Mouse (Mus musculus): ENCODE measurements around the gene Daam2.
"Not testable (repeated sequence)": the region's sequence is repeated elsewhere in the genome, so short reads cannot be mapped to it uniquely, and the experiment has no call there.

Daam2 gene

DNA sequence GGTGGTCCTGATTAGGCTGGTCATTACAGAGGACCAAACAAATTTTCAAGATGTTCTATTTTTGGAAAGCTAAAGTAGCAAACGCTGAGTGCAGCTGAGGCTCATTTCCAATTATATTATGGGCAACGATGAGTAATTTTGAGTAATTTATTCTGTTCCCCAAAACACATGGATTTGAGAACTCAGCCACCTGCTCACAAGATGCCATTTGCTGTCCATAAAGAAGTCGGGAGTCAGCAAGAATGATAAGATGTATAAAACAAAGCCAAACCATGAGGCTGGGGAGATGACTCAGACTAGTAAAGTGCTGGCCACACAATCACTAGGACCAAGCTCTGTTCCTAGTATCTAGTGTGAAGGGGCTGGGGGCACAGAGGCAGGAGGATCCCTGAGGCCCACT, 79.7 kb downstream of the Daam2 start:
- peak in 1 of 2 experiments; percentile 31 for DNase-seq (ENCODE audit: low spot score in 2 of 2)

DNA sequence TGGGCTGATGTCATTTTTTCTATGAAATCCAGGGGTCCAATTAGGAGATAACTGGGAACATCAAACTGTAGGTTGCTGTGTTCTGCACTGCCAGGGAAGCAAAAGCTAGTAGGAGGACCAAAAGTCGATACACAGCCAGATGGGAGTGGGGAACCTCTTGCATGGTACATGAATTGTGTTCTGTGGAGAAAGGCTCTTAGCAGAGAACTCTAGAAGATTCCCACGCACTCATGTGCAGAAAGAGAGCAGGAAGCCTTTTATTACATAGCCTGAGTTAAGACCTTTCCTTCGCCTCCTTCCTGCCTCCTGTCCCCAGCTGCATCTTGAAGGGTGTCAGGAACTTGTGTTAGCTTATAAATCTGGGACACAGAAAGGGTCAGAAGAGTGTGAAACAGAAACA, 82.3 kb downstream of the Daam2 start:
- DNase-seq (ENCODE audit: low spot score in 2 of 2) = peak in 1 of 2 experiments; percentile 34

DNA sequence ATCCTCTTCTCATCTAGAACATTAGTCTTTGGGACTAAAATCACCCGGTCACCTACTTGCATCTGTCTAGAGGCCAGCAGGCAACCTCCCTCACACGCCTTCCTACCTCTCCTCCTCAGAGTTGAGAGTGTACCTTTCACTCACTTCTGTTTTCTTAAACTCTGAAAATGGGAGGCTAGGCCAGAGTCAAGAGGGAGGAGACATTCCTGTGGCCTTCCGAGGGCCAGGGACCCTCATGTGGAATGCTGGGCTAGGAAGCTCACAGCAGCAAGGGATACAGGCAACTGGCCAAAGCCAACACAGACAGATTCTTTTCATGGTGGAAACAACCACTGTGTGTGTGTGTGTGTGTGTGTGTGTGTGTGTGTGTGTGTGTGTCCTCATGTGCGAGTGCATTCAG, 86.8 kb downstream of the Daam2 start:
- DNase-seq (ENCODE audit: low spot score in 2 of 2) = no peak

DNA sequence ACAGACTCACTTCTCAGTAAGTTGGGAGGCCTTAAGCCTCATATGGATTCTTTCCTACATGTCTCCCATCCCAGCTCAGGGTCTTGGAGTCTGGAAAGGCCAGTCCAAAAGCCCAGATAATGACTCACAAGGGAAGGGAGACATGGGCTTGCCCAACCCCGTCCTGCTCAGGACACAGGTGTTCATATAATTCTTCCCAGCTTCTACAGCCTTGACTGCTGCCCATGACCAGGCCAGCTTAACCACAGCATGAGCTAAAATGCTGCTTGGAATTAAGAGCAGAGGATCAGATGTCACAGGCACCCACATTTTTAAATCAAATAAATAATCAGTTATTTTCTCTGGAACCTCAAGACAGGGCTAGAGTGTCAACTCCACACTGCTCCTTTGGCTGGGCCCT, 89.0 kb downstream of the Daam2 start:
- no peak for DNase-seq (ENCODE audit: low spot score in 2 of 2)

DNA sequence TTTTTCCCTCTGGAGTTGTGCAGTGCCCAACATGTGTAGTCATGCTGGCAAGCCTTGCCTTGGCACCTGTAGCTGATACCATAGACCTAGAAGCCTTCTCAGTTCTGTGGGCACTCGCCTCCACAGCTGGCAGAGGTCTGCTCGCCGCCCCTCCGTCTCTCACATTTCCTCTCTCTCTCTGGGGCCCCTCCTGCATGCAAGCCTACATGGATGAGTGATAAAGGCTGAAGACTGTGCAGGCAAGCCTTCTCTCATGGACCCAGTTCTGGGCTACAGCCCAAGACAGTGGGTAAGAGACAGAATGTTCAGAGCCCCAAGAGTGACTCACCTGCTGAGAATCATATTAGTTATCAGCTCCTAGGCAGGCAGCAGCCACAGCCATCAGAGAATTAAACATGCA, 90.1 kb downstream of the Daam2 start:
- peak; percentile 32 to 63 for DNase-seq (ENCODE audit: low spot score in 2 of 2)

DNA sequence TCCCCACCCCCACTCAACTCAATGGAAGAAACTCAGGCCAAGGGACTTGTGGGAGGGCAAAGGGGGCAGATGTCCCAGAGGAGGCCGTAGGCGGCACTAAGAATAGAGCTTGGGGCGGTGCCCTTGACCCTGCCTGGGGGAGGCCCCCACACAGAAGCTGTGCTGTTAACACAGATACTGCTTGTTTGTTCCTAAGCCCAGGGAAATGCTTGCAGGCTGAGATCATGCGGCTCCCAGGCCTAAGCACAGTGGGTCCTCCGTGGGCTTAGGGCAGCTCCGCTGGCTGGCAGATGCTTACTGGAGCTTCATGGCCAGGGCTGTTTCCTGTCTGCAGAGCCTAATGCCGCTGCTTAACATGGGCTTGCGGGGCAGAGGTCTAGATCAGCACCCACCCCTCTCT, 91.5 kb downstream of the Daam2 start:
- no peak for DNase-seq (ENCODE audit: low spot score in 2 of 2)

DNA sequence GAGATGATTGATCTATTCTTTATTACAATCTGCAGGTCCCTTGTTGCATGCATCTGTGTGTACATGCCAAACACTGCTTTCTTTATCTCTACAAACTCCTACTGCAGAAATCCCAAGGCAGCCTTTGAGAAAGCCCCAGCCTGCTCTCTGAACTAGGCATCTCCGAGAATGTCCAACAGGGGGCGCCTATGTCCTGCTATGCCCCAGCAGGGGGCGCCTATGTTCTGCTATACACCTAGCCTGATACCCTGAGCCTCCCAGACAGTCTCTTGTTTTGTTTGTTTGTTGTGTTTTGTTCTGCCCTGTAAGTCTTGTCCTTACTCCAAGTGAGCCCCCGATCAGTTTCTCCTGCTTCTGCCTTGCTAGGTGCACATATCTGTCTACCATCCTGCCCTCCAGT, 95.9 kb downstream of the Daam2 start:
- DNase-seq (ENCODE audit: low spot score in 2 of 2) = peak; percentile 70 to 84

DNA sequence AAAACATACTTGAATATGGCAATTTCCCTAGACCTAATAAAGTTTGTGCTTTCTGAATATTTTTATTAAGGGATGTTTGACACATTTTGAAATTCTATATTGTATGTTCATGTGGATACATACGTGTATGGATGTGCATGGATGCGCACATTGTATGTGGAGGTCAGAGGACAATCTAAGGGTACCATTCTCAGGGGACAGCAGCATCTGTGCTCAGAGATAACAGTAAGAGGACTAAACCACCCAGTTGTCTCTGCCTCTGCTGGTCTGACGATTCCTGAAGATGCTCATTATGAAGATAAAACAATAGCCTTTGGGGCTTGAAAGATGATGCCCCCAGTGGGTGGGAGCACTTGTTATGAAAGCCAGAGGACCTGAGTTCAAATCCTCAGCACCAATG, 99.3 kb downstream of the Daam2 start:
- no peak for DNase-seq (ENCODE audit: low spot score in 2 of 2)

DNA sequence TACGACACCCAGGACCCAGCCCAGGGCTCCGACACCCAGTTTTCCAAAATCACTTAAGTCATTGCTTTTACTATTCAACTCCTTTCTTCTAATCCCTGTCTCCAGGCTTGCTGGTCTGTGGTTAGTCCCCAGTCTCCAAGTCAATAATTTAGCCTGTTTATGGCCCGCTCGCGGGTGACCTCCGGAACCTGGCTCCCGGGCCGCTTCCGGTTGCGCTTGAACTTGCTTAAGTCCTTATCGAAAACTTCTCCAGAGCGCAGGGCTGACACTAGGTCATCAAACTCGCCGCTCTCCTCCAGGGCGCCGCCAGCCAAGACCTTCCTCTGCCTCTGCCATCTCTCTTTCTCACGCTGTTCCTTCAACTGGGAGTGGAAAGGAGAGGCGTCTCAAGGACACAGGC, 105.8 kb downstream of the Daam2 start:
- no peak for DNase-seq (ENCODE audit: low spot score in 2 of 2)

DNA sequence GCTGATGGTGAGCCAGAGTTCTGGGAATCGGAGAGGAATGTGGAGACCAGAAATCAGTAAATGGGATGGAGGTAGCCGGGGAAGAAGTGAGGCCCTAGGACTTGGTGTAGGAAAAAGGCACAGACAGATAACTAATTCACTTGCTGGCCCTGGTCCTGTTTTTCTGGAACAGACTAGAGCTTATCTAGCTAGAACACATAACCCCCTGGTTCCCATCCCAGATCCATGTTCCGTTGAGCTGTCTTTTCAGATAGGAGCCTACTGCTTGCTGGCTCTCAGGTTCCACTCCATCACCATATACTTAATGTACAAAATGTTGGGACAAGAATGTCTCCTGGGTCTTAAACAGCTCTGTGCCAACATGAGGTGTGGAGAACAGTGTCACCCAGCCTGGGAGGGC, 106.3 kb downstream of the Daam2 start:
- no peak for DNase-seq (ENCODE audit: low spot score in 2 of 2)

DNA sequence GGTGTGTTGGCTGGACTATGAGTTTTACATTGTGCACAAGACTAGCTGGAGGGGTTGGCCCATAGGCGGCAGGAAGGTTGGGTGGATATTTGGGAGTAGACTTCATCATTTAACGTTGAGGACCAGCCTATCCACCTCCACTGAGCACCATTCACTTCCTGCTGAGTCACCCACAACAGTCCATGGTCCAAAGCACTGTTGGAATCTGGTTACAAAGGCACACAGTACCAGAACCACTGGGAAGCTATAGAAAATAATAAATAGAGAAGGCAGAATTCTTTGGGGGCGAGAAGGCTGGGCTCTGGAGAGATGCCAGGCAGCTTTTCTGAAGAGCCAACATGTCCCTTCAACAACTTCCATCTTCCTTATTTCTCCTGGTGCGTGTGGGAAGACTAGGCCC, 107.8 kb downstream of the Daam2 start:
- no peak for DNase-seq (ENCODE audit: low spot score in 2 of 2)

DNA sequence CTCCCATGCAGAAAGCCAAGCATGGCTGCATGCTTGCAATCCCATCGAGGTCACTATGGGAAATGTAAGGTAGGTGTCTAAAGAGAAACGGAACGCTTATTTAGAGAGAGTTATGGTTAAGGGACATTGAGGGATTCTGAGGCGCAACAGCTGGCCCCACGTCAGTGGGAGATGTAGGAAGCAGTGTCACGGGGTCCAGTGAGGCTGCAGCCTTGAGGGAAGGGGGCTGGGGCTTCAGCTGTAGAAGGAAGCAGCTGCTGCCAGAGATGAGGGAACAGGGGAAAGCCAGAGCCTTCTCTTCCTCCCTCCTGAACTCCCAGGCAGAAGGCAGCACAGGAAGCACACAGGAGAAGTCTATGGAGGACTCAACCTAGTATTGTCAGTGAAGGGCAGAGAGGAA, 113.2 kb downstream of the Daam2 start:
- DNase-seq (ENCODE audit: low spot score in 2 of 2) = no peak

DNA sequence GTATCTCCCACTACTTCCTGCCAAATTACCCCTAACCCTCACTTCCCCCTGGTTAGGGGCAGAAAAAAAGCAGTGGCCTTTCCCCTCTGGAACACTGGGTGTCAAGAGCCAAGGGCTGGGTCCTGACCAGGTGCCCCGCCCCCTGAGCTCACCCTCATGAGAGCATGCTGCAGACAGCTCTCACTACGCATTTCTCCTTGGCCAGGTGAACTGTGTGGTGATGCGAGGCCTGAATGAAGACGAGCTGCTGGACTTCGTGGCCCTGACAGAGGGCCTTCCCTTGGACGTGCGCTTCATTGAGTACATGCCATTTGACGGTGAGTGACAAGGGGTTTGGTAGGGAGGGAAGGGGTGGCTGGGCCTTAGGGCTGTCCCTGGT, 114.9 kb downstream of the Daam2 start:
- no peak for DNase-seq (ENCODE audit: low spot score in 2 of 2)

DNA sequence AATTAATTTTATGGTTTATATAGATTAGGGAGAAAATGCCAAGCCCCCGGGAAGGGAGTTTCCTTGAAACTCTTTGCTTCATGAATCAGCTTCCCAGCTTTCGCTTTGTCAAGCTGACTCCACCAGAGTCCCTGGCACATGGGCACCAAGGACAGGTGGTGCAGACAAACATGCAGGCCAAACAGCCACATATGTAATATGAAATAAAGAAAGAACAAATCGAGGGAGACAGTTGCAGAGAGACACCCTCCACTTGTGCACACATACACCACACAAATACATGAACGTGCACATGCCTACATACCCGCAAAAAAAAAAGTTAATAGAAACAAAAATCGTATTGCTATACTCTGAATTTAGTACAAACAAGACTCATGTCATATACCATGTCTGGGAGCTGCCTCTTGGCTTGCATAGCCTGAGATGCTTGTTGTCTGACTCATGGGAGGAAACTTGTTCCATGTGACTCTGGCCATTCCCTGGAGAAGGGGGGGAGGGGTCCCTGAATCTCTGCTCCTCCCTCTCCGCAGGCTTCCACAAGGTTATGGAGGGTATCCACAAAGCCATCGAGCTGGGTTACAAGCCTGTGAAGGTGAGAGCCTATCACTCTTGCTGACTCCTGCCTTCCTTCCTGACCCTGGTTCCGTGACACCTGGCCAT, 115.4 kb downstream of the Daam2 start:
- DNase-seq (ENCODE audit: low spot score in 2 of 2) = no peak

DNA sequence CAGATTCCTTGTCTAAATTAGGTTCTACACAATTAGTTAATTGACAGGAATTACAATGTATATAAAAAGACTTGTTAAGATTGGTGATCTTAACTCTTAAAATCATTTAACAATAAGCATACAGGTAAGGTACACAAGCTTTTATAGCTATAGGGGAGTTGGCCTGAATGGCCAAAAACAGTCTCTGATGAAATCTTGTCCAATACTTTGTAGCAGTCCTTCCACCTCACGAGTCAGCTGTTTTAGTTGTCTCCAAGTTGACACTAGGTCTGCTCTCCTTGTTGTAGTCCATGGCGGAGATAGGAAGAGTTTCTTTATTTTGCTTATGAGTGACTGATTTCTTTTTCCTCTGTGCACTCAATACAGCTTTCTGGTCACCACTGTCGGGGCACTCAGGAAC, 121.3 kb downstream of the Daam2 start:
- not testable (repeated sequence) for DNase-seq (ENCODE audit: low spot score in 2 of 2)

DNA sequence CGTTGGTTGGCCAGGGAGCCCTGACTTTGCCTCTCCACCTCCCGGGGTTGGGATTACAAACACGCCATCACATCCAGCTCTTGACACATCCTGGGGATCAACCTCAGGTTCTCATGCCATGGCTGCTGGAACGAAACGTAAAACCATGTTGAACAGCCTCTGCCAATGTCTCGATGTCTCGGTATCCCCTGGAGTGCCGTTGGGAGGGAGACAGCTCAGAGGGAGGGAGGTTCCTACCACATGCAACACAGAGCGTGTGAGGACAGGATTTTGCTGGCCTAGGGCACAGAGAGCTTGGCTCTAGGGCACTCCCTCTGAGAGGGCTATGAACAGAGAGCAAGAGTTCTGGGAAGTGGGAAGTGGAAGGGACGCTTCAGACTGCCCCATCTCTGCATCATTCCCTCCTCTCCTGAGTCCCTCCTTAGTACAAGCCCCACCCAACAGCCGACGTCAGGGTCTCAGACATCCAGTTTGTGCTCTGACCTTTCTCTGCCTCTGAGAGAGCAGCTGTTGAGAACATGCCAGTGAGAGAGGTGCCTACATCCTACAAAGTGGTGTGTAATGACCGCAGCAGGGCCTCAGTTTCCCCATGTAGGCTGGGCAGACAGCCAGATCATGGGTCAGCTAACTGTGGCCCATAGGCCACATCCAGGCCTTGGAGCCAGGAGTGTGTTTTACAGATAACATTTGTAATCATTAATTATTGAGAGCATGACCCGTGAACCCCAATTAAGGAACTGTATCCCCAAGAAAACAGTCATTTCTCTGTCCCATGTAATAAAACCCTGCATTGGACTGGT, 123.6 kb downstream of the Daam2 start:
- DNase-seq (ENCODE audit: low spot score in 2 of 2) = no peak

DNA sequence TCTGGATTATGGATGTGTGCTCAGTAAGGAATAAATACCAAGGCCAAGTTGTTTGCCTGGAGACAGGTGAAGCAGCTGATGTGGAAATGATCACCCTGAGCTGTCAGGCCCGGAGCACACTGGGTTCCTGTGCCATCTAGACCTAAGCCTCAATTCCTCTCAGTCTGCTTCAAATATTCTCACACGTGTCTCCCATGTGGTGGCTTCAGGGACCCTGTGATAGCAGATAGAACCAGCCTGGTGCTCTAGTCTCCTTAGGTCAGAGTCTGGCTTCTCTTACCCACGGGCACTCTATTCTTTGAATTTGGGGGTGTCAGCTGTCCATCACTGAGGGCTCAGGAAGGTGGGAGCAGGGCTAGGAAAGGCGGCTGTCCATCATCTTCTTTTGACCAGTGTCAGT, 124.4 kb downstream of the Daam2 start:
- DNase-seq (ENCODE audit: low spot score in 2 of 2) = no peak

DNA sequence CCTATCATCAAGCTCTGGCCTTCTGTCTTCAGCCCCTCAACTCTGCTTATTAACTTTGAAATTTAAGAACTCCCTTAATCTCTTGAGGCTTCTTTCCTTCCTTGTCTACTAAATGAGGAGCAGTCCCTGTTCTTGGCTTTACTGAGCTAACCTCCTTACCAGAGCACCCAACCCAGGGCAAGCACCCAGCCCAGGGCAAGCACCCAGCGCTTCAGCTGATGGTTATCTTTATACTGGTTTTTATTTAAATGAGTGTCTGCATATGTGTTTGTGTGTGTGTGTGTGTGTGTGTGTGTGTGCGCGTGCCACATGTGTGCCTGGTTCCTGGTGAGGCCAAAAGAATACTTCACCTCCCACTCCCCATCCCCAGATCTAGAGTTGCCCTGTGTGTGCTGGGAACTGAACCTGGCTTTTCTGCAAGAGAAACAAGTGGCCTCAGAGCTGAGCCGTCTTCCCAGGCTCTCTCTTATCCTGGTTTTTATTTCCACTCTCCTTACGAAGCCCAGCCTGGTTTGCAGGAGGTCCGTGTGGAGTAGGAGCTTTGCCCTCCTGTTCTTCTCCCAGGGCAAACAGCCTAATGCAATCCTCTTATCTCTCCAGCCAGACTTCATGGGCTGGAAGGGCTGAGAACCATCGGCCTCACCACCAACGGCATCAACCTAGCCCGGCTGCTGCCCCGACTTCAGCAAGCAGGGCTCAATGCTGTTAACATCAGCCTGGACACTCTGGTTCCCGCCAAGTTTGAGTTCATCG, 125.1 kb downstream of the Daam2 start:
- DNase-seq (ENCODE audit: low spot score in 2 of 2) = no peak

DNA sequence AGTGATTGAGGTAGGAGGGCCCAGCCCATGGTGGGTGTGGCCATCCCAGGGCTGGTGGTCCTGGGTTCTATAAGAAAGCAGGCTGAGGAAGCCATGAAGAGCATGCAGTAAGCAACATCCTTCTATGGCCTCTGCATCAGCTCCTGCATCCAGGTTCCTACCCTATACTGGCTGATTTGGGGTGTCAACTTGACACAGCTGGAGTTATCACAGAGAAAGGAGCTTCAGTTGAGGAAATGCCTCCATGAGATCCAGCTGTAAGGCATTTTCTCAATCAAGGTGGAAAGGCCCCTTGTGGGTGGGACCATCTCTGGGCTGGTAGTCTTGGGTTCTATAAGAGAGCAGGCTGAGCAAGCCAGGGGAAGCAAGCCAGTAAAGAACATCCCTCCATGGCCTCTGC, 126.8 kb downstream of the Daam2 start:
- not testable (repeated sequence) for DNase-seq (ENCODE audit: low spot score in 2 of 2)

DNA sequence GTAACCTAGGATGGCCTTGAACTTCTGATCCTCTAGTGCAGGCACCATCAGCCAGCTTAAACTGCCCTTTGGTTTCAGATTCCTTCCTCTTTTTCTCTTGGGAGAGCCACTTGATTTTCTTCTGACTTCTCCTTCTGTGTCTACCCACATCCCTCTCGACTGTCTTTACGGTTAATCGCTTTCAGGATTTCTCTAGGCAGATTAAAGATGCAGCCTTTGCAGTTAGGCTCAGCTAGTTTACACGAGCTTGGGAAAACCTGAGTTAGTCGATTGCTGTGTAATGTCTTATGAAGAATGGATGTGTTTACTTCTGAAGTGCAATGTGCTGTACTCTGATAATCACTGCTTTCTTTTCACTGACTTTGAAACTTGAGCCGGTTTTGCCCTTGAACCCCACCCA, 127.5 kb downstream of the Daam2 start:
- DNase-seq (ENCODE audit: low spot score in 2 of 2) = no peak

DNA sequence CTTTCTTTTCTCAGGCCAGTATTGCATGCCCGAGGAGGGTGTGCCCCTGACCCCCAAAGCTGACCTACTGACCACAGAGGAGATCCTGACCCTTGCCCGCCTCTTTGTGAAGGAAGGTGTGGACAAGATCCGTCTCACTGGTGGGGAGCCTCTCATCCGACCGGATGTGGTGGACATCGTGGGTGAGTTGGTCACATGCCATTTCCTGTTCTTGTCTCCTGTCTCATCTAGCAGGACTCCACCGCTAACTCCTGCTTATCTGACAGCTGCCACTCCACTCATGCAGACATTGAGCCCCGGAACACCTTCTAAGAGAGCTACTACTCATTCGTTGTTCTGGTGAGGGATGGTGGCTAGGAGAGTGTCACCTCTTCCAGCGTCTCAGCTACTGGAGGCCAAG, 129.1 kb downstream of the Daam2 start:
- no peak for DNase-seq (ENCODE audit: low spot score in 2 of 2)

DNA sequence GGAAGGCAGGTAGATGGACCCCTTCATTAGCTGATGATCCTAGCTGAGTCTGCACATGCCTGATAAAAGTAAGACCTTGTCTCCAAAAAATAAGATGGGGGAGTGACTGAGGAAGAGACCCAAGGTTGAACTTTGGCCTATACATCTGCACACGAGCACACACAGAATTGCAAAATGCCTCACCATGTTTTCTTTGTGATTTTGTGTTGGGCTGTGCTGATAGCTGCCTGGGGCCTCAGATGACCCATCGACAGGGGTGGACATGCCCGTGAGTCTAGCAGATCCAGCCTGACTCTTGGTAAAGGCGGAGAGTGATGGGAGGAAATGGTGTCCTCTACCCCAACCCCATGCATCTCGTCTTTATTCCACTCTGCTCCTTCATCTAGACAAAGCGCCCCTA, 129.9 kb downstream of the Daam2 start:
- no peak for DNase-seq (ENCODE audit: low spot score in 2 of 2)

DNA sequence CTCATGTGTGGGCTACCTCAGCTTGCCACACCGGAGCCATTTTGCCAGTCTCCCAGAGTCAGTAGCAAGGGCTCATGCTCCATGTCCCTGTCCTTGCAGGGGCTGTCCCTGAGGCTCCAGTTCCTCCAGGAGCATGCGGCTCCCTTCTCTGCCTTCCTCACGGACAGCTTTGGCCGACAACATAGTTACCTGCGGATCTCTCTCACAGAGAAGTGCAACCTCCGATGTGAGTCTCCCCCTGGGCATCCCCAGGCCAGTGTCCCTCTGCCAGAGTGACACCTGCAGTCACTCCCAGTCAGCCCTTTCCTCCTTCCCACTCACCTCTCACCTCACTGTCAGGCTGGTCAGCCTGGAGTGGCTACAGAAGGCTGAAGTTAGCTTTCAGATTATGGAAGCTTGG, 131.1 kb downstream of the Daam2 start:
- no peak for DNase-seq (ENCODE audit: low spot score in 2 of 2)
